In the genomic region with DNA sequence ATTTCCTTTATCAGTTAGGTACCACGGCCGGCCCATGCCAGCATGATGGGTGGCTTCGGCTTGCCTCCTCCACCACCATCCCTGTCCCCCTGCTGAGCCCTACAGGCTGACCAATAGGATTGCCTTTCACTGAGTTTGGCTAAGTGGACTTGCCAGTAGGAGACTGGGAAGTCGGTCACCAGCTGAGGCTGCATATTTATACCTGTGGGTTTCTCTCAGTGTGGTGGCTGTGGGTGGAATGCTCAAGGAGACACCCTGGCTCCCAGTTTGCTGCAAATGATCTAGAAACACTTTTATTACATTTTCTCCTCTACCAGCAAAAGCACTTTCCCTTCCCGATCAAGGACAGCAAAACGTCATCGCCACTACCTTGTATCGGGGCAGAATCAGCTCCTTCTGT, we compare ENCODE assay signal across 27 mouse cellular contexts.
"Had no signal": no experiment of that assay in that cellular context is flagged by ENCODE, and none has a peak within 500 bp of the region (broad histone marks: within the 10 kb centered on the region; RNA-seq: fewer than 3 reads in every experiment).

No protein-coding gene starts in this region.

- H3K27ac ChIP-seq: gastrocnemius, adult 2 months; heart, embryonic 10.5 days; hindbrain, embryonic 10.5 days; hindbrain, embryonic 12.5 days; hindbrain, embryonic 14.5 days; intestine, embryonic 15.5 days; layer of hippocampus, adult 2 months; limb, embryonic 13.5 days; limb, embryonic 15.5 days; liver, embryonic 12.5 days; liver, embryonic 14.5 days had no signal

- DNase-seq: gastrocnemius, adult 2 months; gastrocnemius, postnatal 10 days; gastrocnemius, postnatal 25 days; heart, adult 18-20 months; heart, postnatal 10 days; heart, postnatal 4 days; kidney, adult 18-20 months; kidney, adult 8-10 months; kidney, postnatal 10 days; kidney, postnatal 25 days; kidney, postnatal 4 days; layer of hippocampus, postnatal 36 days; left cerebral cortex, postnatal 4 days had no signal

- H3K4me1 ChIP-seq: heart, embryonic 10.5 days; heart, embryonic 12.5 days; hindbrain, embryonic 10.5 days; hindbrain, embryonic 12.5 days; intestine, embryonic 15.5 days; limb, embryonic 13.5 days; limb, embryonic 15.5 days; liver, embryonic 12.5 days had no signal

- ATAC-seq: hindbrain, embryonic 16.5 days; inflammation-experienced regulatory T-cells, adult 6 months; intestine, embryonic 15.5 days; intestine, postnatal 0 days; liver, embryonic 12.5 days had no signal

- H3K4me3 ChIP-seq: gastrocnemius, adult 2 months; heart, embryonic 10.5 days; heart, embryonic 12.5 days; hindbrain, embryonic 10.5 days; hindbrain, embryonic 12.5 days; intestine, embryonic 15.5 days; layer of hippocampus, adult 2 months; limb, embryonic 13.5 days; limb, embryonic 15.5 days; liver, embryonic 12.5 days had no signal
